Mouse (Mus musculus): ENCODE data around the gene Lgr5. TPM values are rescaled to one million over a fixed set of nuclear protein-coding genes. Genes with fewer than 3 reads are reported as not detected.

The Lgr5 gene
- polyA plus RNA-seq, 1 experiment from 2014 or later: 8.7 TPM

GRCm38 (mm10) chr10:115593651-115594050 lies 6.1 kb upstream of the Lgr5 start:
- WGBS: 81% methylated on average over 6 of the region's 6 CpGs
- Histone ChIP-seq H3K27ac (ENCODE audit: low read depth) (no peak overlapping the region), H3K9ac (ENCODE audit: low read length) (no peak overlapping the region), H3K4me3 (ENCODE audit: low read depth, low read length) (no peak overlapping the region), H3K4me2 (ENCODE audit: low read length) (no peak overlapping the region), H3K9me3 (ENCODE audit: control insufficient read depth, low read length) (no peaks in the 10 kb centered on the region), H3K36me3 (ENCODE audit: control insufficient read depth, insufficient read depth, low read length) (no peaks in the 10 kb centered on the region), H3K4me1 (replicated peaks; ENCODE audit: control insufficient read depth, insufficient read depth, low read length) (no peaks in the 10 kb centered on the region), H3K27me3 (replicated peaks; ENCODE audit: control insufficient read depth, insufficient read depth, low read length) (peaks cover 7% of the 10 kb centered on the region; the same call in 1 of the 2 replicates)
- no peak for ATAC-seq (replicated peaks; ENCODE audit: low FRiP score, low TSS enrichment, low read depth)
- DNase-seq (ENCODE audit: low spot score): no peak

GRCm38 (mm10) chr10:115593221-115593620 lies 5.6 kb upstream of the Lgr5 start:
- DNase-seq (ENCODE audit: low spot score) (no peak), ATAC-seq (replicated peaks; ENCODE audit: low FRiP score, low TSS enrichment, low read depth) (no peak)
- Histone ChIP-seq H3K4me3 (ENCODE audit: low read depth, low read length) (no peak overlapping the region), H3K27ac (ENCODE audit: low read depth) (no peak overlapping the region), H3K9ac (ENCODE audit: low read length) (no peak overlapping the region), H3K36me3 (ENCODE audit: control insufficient read depth, insufficient read depth, low read length) (no peaks in the 10 kb centered on the region), H3K9me3 (ENCODE audit: control insufficient read depth, low read length) (no peaks in the 10 kb centered on the region), H3K27me3 (replicated peaks; ENCODE audit: control insufficient read depth, insufficient read depth, low read length) (peaks cover 9% of the 10 kb centered on the region), H3K4me1 (replicated peaks; ENCODE audit: control insufficient read depth, insufficient read depth, low read length) (0 out of 2 replicates have a peak, but pooled peaks cover 1% of the 10 kb centered on the region), H3K4me2 (ENCODE audit: low read length) (no peak overlapping the region; the same call in 1 of the 2 replicates)
- WGBS: 32% methylated on average over 11 of the region's 11 CpGs

- peak overlapping the region; percentile 91 for H3K4me2 ChIP-seq (ENCODE audit: low read length)
- H3K9me3 ChIP-seq (ENCODE audit: control insufficient read depth, low read length): no peaks in the 10 kb centered on the region
- ATAC-seq (replicated peaks; ENCODE audit: low FRiP score, low TSS enrichment, low read depth) (no peak), DNase-seq (ENCODE audit: low spot score) (no peak)
- H3K27ac ChIP-seq (ENCODE audit: low read depth): no peak overlapping the region
- H3K36me3 ChIP-seq (ENCODE audit: control insufficient read depth, insufficient read depth, low read length): no peaks in the 10 kb centered on the region
- H3K4me3 ChIP-seq (ENCODE audit: low read depth, low read length): peak overlapping the region; percentile 51
- WGBS: under 1% methylated on average over 7 of the region's 7 CpGs
- peaks cover 50% of the 10 kb centered on the region for H3K27me3 ChIP-seq (replicated peaks; ENCODE audit: control insufficient read depth, insufficient read depth, low read length)
- H3K4me1 ChIP-seq (replicated peaks; ENCODE audit: control insufficient read depth, insufficient read depth, low read length): peaks cover 10% of the 10 kb centered on the region
- H3K9ac ChIP-seq (ENCODE audit: low read length): no peak overlapping the region
Observed at GRCm38 (mm10) chr10:115587979-115588378, 399 bp upstream of the Lgr5 start.

- peak overlapping the region; percentile 91 for H3K4me2 ChIP-seq (ENCODE audit: low read length)
- H3K9me3 ChIP-seq (ENCODE audit: control insufficient read depth, low read length): no peaks in the 10 kb centered on the region
- DNase-seq (ENCODE audit: low spot score) (peak; percentile 83), ATAC-seq (replicated peaks; ENCODE audit: low FRiP score, low TSS enrichment, low read depth) (peak; percentile 54)
- H3K4me3 ChIP-seq (ENCODE audit: low read depth, low read length): peak overlapping the region; percentile 51
- H3K4me1 ChIP-seq (replicated peaks; ENCODE audit: control insufficient read depth, insufficient read depth, low read length): peaks cover 10% of the 10 kb centered on the region
- peaks cover 50% of the 10 kb centered on the region for H3K27me3 ChIP-seq (replicated peaks; ENCODE audit: control insufficient read depth, insufficient read depth, low read length)
- H3K27ac ChIP-seq (ENCODE audit: low read depth): no peak overlapping the region
- no peak overlapping the region for H3K9ac ChIP-seq (ENCODE audit: low read length)
- no peaks in the 10 kb centered on the region for H3K36me3 ChIP-seq (ENCODE audit: control insufficient read depth, insufficient read depth, low read length)
- under 1% methylated on average over 41 of the region's 41 CpGs for WGBS
Observed at GRCm38 (mm10) chr10:115586246-115587231, 1.0 kb downstream of the Lgr5 start.

DNA sequence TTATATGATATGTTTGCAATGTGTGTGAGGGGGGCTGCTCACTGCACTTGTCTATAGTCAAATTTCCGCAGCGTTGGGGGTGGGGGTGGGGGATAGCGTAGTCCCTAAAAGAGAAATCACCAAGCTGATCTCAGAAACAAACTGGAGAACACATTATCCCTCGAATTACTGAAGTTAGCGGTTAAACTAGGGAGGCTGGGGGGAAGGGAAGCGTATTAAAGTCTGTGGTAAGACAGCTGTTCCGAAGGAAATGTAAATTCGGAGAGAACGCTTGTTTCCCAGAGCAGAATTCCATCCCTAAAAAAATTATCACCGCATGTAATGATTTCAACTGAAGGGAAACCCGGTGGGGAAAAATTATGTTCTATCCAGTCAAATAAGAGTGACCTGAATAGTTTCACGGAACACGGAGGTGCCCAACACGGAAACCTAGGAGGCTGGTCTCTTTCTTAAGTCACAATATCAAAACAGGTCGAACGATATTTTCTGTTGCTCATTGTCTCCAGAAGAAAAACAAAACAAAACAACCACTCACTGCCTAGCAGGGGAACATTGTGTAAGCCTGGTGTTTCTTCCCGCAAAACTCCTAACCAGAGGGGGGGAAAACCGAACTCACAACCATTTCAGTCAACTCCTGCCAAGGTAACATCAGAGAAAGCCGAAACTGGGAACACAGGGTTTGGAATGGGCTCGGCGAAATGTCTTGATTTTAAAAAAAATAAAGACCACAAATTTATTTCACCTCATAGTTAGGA lies 1.9 kb downstream of the Lgr5 start:
- peak; percentile 59 for DNase-seq (ENCODE audit: low spot score)

DNA sequence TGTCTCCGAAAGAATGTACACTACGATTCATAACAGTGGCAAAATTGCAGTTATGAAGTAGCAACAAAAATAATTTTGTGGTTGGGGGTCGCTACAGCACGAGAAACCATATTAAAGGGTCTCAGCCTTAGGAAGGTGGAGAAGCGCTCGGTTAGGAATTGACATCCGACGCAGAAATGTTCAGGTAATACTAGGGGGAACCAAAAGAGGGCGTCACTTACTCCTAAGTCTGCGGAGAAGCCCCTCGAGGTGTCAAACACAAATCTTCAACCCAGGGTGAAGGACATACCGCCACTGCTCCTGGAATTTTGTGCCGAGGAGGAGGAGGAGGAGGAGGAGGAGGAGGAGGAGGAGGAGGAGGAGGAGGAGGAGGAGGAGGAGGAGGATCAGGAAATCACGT lies 2.9 kb downstream of the Lgr5 start:
- DNase-seq (ENCODE audit: low spot score) (no peak), ATAC-seq (replicated peaks; ENCODE audit: low FRiP score, low TSS enrichment, low read depth) (no peak)
- no peaks in the 10 kb centered on the region for H3K36me3 ChIP-seq (ENCODE audit: control insufficient read depth, insufficient read depth, low read length)
- H3K4me2 ChIP-seq (ENCODE audit: low read length): no peak overlapping the region
- WGBS: 28% methylated on average over 13 of the region's 14 CpGs
- H3K4me3 ChIP-seq (ENCODE audit: low read depth, low read length): no peak overlapping the region
- peaks cover 10% of the 10 kb centered on the region for H3K4me1 ChIP-seq (replicated peaks; ENCODE audit: control insufficient read depth, insufficient read depth, low read length)
- H3K27ac ChIP-seq (ENCODE audit: low read depth): no peak overlapping the region
- H3K27me3 ChIP-seq (replicated peaks; ENCODE audit: control insufficient read depth, insufficient read depth, low read length): peaks cover 50% of the 10 kb centered on the region
- H3K9me3 ChIP-seq (ENCODE audit: control insufficient read depth, low read length): no peaks in the 10 kb centered on the region
- no peak overlapping the region for H3K9ac ChIP-seq (ENCODE audit: low read length)

More for the DNA sequence above, 1.9 kb downstream of the Lgr5 start:
- Histone ChIP-seq H3K9me3 (ENCODE audit: control insufficient read depth, low read length) (no peaks in the 10 kb centered on the region), H3K4me3 (ENCODE audit: low read depth, low read length) (peak overlapping the region; percentile 51), H3K4me2 (ENCODE audit: low read length) (peak overlapping the region; percentile 91), H3K36me3 (ENCODE audit: control insufficient read depth, insufficient read depth, low read length) (no peaks in the 10 kb centered on the region), H3K27me3 (replicated peaks; ENCODE audit: control insufficient read depth, insufficient read depth, low read length) (peaks cover 50% of the 10 kb centered on the region), H3K4me1 (replicated peaks; ENCODE audit: control insufficient read depth, insufficient read depth, low read length) (peaks cover 10% of the 10 kb centered on the region), H3K27ac (ENCODE audit: low read depth) (no peak overlapping the region), H3K9ac (ENCODE audit: low read length) (no peak overlapping the region)
- ATAC-seq (replicated peaks; ENCODE audit: low FRiP score, low TSS enrichment, low read depth): no peak
- 3% methylated on average over 21 of the region's 21 CpGs for WGBS

GRCm38 (mm10) chr10:115583071-115583470 lies 4.5 kb downstream of the Lgr5 start:
- H3K36me3 ChIP-seq (ENCODE audit: control insufficient read depth, insufficient read depth, low read length): no peaks in the 10 kb centered on the region
- peaks cover 40% of the 10 kb centered on the region for H3K27me3 ChIP-seq (replicated peaks; ENCODE audit: control insufficient read depth, insufficient read depth, low read length)
- ATAC-seq (replicated peaks; ENCODE audit: low FRiP score, low TSS enrichment, low read depth) (no peak), DNase-seq (ENCODE audit: low spot score) (no peak)
- no peak overlapping the region for H3K4me2 ChIP-seq (ENCODE audit: low read length)
- no peak overlapping the region for H3K9ac ChIP-seq (ENCODE audit: low read length)
- H3K4me3 ChIP-seq (ENCODE audit: low read depth, low read length): no peak overlapping the region
- peaks cover 7% of the 10 kb centered on the region for H3K4me1 ChIP-seq (replicated peaks; ENCODE audit: control insufficient read depth, insufficient read depth, low read length)
- 77% methylated on average over 3 of the region's 3 CpGs for WGBS
- no peaks in the 10 kb centered on the region for H3K9me3 ChIP-seq (ENCODE audit: control insufficient read depth, low read length)
- no peak overlapping the region for H3K27ac ChIP-seq (ENCODE audit: low read depth)

- DNase-seq (ENCODE audit: low spot score) (no peak), ATAC-seq (replicated peaks; ENCODE audit: low FRiP score, low TSS enrichment, low read depth) (no peak)
- no peaks in the 10 kb centered on the region for H3K9me3 ChIP-seq (ENCODE audit: control insufficient read depth, low read length)
- H3K4me1 ChIP-seq (replicated peaks; ENCODE audit: control insufficient read depth, insufficient read depth, low read length): peaks cover 3% of the 10 kb centered on the region; the same call in 1 of the 2 replicates
- 79% methylated on average over 9 of the region's 9 CpGs for WGBS
- H3K36me3 ChIP-seq (ENCODE audit: control insufficient read depth, insufficient read depth, low read length): no peaks in the 10 kb centered on the region
- no peak overlapping the region for H3K4me3 ChIP-seq (ENCODE audit: low read depth, low read length)
- H3K27ac ChIP-seq (ENCODE audit: low read depth): no peak overlapping the region
- no peak overlapping the region for H3K4me2 ChIP-seq (ENCODE audit: low read length)
- H3K27me3 ChIP-seq (replicated peaks; ENCODE audit: control insufficient read depth, insufficient read depth, low read length): peaks cover 33% of the 10 kb centered on the region
- no peak overlapping the region for H3K9ac ChIP-seq (ENCODE audit: low read length)
Observed at GRCm38 (mm10) chr10:115581971-115582370, 5.6 kb downstream of the Lgr5 start.

Measured in intestine, embryonic 14.5 days (tissue).